Mouse (Mus musculus) liver, embryonic 14.5 days (tissue): ENCODE data around the gene Cpne5. TPM values are rescaled to one million over a fixed set of nuclear protein-coding genes. Genes with fewer than 3 reads are reported as not detected.

Experiments
- ATAC-seq: fragments of 200-750 bp; cut with Nextera tagmentation; 2 replicates; pipeline ENCODE4 v1.8.0; 2017; ENCODE audit warnings: moderate number of reproducible peaks, mild to moderate bottlenecking, moderate library complexity; ENCODE audit not compliant: insufficient read depth
- DNase-seq, 3 experiments: peaks; one replicate each; pipeline ENCODE4 v3.0.0-alpha.2; 2012 to 2013; ENCODE audit warnings: low read depth in 3 of 3, low spot score in 3 of 3
- H3K27ac ChIP-seq: fragments of 300-500 bp; sonication (generic); 2 replicates; pipeline ENCODE4 v1.5.1; 2014; ENCODE audit warnings: moderate library complexity, mild to moderate bottlenecking, control low read depth, inconsistent platforms
- H3K27me3 ChIP-seq: fragments of 300-500 bp; sonication (generic); 2 replicates; pipeline ENCODE4 v1.6.1; 2014; ENCODE audit warnings: mild to moderate bottlenecking, low read length, moderate library complexity; ENCODE audit not compliant: control insufficient read depth, insufficient read depth
- H3K36me3 ChIP-seq: fragments of 300-500 bp; sonication (generic); replicated peaks from 2 replicates; pipeline ENCODE4 v1.6.1; 2014; ENCODE audit warnings: low read depth; ENCODE audit not compliant: control insufficient read depth, insufficient read depth
- H3K4me1 ChIP-seq, 2 experiments: fragments of 200-500 bp in 1 of 2; fragments of 300-500 bp in 1 of 2; sonication (generic) in 1 of 2; replicated peaks; 2 replicates each; pipeline ENCODE4 v1.6.1; 2012 to 2014; ENCODE audit warnings: antibody characterized with exemption in 1 of 2, inconsistent platforms in 1 of 2, low read length in 1 of 2; ENCODE audit not compliant: control insufficient read depth in 2 of 2, insufficient read depth in 2 of 2
- H3K4me2 ChIP-seq: fragments of 300-500 bp; sonication (generic); 2 replicates; pipeline ENCODE4 v1.6.1; 2014; ENCODE audit warnings: low read depth, mild to moderate bottlenecking, control low read depth, moderate library complexity
- H3K4me3 ChIP-seq, 2 experiments: fragments of 200-500 bp in 1 of 2; fragments of 300-500 bp in 1 of 2; sonication (generic) in 1 of 2; 2 replicates each; pipeline ENCODE4 v1.5.1; 2012 to 2014; ENCODE audit warnings: low read depth in 2 of 2, low read length in 2 of 2, mild to moderate bottlenecking in 2 of 2, control low read depth in 1 of 2, inconsistent platforms in 1 of 2, moderate library complexity in 1 of 2; ENCODE audit not compliant: insufficient read depth in 1 of 2
- H3K9ac ChIP-seq: fragments of 300-500 bp; sonication (generic); replicated peaks from 2 replicates; pipeline ENCODE4 v1.6.1; 2014; ENCODE audit warnings: mild to moderate bottlenecking, control low read depth, moderate library complexity
- H3K9me3 ChIP-seq: fragments of 300-500 bp; sonication (generic); 2 replicates; pipeline ENCODE4 v1.6.1; 2016; ENCODE audit warnings: low read length, mixed read lengths; ENCODE audit not compliant: control insufficient read depth
- CTCF ChIP-seq: IDR thresholded peaks from 2 replicates; pipeline ENCODE4 v1.5.1; 2016; ENCODE audit warnings: antibody characterized with exemption, low read depth, control low read depth
- EP300 ChIP-seq: IDR thresholded peaks from 2 replicates; pipeline ENCODE4 v1.6.1; 2016; ENCODE audit warnings: antibody characterized with exemption, low read depth
- WGBS: fragments of 180-500 bp; shearing (Covaris S2); extraction: QIAGEN DNeasy Blood & Tissue Kit; methylation state at CpG from one replicate; pipeline ENCODE4 v1.1.7; 2014; ENCODE audit not compliant: insufficient replicate concordance; 5-methylcytosine and 5-hydroxymethylcytosine counted together
- polyA plus RNA-seq, 2 experiments: library from polyadenylated mRNA; depleted of rRNA in 1 of 2; stranded (reverse) in 1 of 2; unstranded in 1 of 2; fragments of >200 nt; fragmentation: Nextera tagmentation in 1 of 2; extraction: Ambion mirVana in 1 of 2; gene quantifications; 2 replicates each; pipeline versions ENCODE4 v1.2.1 to v1.2.3; 2012 to 2014

Cpne5 gene
- polyA plus RNA-seq (2012; rRNA removed) = 0.06 and 0.12 TPM in 2 replicates
- polyA plus RNA-seq (2014; fragmentation: Nextera tagmentation; extraction: Ambion mirVana) = 0.16 and 0.28 TPM in 2 replicates

DNA sequence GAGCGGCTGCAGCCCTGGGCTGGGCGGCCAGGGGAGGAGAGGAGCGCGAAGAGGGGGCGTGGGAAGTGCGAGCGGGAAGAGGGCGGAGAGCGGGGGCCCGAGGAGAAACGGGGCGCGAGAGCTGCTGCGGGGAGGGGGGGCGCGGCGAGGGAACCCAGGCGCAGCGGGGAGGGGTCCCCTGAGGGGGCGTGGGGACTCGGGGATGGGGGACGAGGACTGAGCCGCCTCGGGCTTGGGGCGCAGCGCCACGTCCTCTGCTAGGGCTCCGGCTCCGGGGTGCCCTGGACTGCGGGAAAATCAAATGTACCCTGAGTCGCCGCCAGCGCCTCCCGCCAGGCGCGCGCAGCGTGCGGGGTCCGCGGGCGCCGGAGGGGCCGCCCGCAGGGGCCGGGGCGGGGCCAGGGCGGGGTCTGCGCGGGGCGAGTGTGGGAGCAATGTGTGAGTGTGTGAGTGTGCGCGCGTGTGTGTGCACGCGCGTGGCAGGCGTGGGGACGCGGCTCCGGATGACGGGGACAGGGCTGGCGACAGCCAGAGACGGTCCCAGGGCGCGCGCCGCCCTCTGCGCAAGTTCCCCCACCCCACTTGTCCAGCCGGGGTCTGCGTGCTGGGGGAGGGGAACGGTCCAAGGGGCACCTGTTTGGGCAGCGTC lies at the start of gene Cpne5:
Gene Cpne5, minus strand, starts transcription at position 396 of the 649 bp plus-strand sequence.
- WGBS = under 1% methylated on average over 62 of the region's 73 CpGs
- Histone ChIP-seq H3K9ac (no peak within 1 kb of the TSS), H3K4me2 (peak within 1 kb of the TSS; percentile 61), H3K36me3 (no peaks in the 10 kb centered on the region), H3K27ac (no peak within 1 kb of the TSS), H3K27me3 (peaks cover 42% of the 10 kb centered on the region), H3K4me3 (peak within 1 kb of the TSS; percentile 19 to 47; a peak in 3 of 4 replicates), H3K4me1 (no peaks in the 10 kb centered on the region), H3K9me3 (no peaks in the 10 kb centered on the region)
- TF ChIP-seq EP300 = no peak
- TF ChIP-seq CTCF = no peak
- ATAC-seq (no peak), DNase-seq (no peak)

DNA sequence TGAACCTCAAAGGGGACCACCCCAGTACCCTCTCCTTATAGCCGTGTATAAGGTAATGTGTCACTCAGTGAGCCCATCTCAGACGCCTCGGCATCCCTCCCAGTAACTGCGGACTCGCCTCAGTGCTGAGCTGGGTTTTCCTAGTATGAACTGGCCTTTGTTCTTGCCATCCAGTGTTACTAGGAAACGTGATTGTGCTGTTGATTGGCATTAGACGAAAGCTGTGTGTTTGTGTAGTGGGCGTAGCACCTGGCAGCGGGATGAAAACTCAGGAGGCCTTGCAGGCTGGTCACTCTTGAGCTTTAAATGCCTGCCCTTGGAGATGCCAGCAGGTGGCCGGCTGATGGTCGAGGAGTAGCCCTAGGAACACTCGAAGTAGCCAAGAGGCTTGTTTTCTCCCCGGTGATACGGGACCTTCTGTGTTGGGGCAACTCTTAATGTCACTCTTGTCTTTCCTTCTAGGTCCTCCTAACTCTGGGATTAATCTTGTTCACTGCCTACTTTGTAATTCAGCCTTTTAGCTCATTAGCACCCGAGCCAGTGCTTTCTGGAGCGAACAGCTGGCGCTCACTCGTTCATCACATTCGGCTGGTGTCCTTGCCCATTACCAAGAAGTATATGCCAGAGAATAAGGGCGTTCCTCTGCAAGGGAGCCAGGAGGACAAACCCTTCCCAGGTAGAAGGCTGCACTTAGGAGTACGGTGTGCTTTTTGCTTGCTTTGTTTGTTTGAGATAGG lies 44.4 kb upstream of the Cpne5 start:
- no peak overlapping the region for H3K9ac ChIP-seq

DNA sequence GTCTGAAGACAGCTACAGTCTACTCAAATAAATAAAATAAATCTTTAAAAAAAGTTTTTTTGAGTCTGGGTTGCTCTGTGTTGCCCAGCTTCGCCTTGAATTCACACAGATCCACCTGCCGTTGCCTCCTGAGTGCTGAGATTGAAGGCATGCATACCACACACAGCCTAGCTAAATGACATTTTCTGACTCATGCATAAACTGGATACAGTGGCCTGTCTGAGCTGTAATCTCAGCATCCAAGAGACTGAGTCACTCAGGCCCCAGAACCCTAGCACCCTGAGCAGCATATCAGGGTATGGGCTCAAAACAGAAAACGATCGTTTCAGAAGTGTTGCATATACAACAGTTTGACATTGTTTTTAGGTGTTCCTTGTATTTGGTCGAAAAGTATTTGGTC lies 43.6 kb upstream of the Cpne5 start:
- 79% methylated on average over 5 of the region's 5 CpGs for WGBS
- no peak overlapping the region for H3K4me2 ChIP-seq
- H3K9ac ChIP-seq = no peak overlapping the region
- H3K27ac ChIP-seq = no peak overlapping the region
- DNase-seq = no peak
- no peaks in the 10 kb centered on the region for H3K27me3 ChIP-seq
- no peak for ATAC-seq
- no peak overlapping the region for H3K4me3 ChIP-seq
- no peaks in the 10 kb centered on the region; the same call in 1 of the 2 replicates for H3K36me3 ChIP-seq
- TF ChIP-seq EP300 (no peak), CTCF (no peak)
- no peaks in the 10 kb centered on the region for H3K9me3 ChIP-seq
- H3K4me1 ChIP-seq = no peaks in the 10 kb centered on the region

More for the DNA sequence above, 44.4 kb upstream of the Cpne5 start:
- H3K4me2 ChIP-seq = no peak overlapping the region
- no peaks in the 10 kb centered on the region; the same call in 1 of the 2 replicates for H3K36me3 ChIP-seq
- H3K27me3 ChIP-seq = no peaks in the 10 kb centered on the region
- 84% methylated on average over 21 of the region's 21 CpGs for WGBS
- no peaks in the 10 kb centered on the region for H3K4me1 ChIP-seq
- H3K4me3 ChIP-seq = no peak overlapping the region
- ATAC-seq (no peak), DNase-seq (no peak)
- no peaks in the 10 kb centered on the region for H3K9me3 ChIP-seq
- TF ChIP-seq EP300 (no peak), CTCF (no peak)
- no peak overlapping the region for H3K27ac ChIP-seq

DNA sequence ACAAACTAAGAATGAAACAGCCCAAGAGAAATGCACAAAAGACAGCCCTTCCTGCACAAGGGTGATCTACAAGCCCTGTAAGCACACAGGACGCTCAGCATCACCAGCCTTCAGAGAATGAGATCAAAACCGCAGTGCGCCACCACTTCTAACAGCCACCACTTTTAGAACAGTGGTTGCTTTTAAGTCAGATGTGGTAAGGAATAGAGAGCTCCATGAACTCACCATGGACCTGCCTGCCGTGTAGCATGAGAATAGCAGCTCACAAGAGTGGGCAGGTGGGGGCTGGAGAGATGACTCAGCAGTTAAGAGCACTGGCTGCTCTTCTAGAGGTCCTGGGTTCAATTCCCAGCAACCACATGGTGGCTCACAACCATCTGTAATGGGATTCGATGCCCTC lies 42.5 kb upstream of the Cpne5 start:
- Histone ChIP-seq H3K27ac (no peak overlapping the region), H3K9me3 (no peaks in the 10 kb centered on the region), H3K4me2 (no peak overlapping the region), H3K4me3 (no peak overlapping the region), H3K9ac (no peak overlapping the region), H3K27me3 (no peaks in the 10 kb centered on the region), H3K36me3 (no peaks in the 10 kb centered on the region; the same call in 1 of the 2 replicates), H3K4me1 (no peaks in the 10 kb centered on the region)
- 82% methylated on average over 5 of the region's 5 CpGs for WGBS
- no peak for DNase-seq
- ATAC-seq = no peak
- TF ChIP-seq EP300 (no peak), CTCF (no peak)

DNA sequence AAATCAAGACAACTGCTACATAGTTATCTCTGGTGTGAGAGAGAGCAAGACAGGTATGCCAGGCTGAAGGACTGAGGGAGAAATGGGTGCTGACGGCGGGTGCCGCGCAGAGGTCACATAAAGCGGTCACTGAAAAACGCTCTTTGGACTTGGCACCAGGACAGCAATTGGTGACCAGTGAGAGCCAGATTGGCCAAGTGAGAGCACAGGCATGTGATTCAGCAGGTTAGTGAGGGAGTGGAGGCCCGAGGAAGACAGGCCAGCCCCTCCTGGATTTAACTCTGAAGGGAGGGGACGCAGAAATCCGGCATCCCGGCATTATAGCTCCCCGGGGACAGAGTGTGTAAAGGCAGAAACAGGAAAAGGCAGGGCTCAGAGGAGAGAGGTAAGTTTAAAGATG lies 35.9 kb upstream of the Cpne5 start:
- Histone ChIP-seq H3K4me2 (no peak overlapping the region), H3K4me3 (no peak overlapping the region), H3K9ac (no peak overlapping the region), H3K27ac (no peak overlapping the region), H3K36me3 (no peaks in the 10 kb centered on the region), H3K27me3 (no peaks in the 10 kb centered on the region), H3K4me1 (peaks cover 9 to 12% of the 10 kb centered on the region in 2 experiments), H3K9me3 (no peaks in the 10 kb centered on the region)
- TF ChIP-seq EP300 = no peak
- TF ChIP-seq CTCF = no peak
- DNase-seq (no peak), ATAC-seq (peak; percentile 34; the same call in 1 of the 2 replicates)
- 82% methylated on average over 11 of the region's 11 CpGs for WGBS
